Mouse (Mus musculus): ENCODE measurements around the gene G0s2. TPM values are rescaled to one million over a fixed set of nuclear protein-coding genes. Genes with fewer than 3 reads are reported as not detected.
A peak's percentile ranks its signal among the peaks of the same experiment; 100 is the strongest.

Gene G0s2
- total and polyA plus RNA-seq, 2 experiments from 2014 or later: 93.3 to 122 TPM

DNA sequence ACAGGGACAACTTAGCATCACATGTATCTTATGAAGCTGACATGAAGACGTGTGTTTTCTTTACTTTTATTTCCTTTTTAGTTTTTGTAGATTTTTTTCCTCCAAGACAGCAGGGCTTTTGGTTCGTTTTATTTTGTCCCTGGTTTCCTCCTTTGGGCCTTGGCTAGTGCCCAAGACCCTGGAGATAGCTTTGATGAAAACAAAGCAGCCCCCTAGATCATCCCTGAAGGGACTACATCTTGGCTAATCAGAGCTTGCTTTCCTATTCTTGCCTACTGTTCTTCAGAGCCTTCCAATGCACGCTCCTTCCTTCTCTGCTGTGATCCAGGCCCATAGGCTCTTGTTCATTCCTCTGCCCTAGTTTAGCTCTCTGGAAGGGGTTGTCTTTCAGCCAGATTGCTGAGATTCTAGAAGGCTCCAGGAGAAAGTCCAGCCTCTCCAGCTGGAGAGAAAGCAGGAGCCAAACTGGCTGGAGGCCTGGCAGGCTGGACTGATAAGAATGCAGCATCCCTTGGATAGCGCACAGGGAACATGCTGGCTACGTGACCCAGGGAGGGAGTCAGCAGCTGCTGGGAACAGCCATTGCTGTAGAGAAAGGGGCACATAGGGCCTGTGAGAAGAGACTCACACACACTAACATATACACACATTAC is 42.8 kb upstream of the G0s2 start:
- 17% methylated on average over 5 of the region's 5 CpGs for WGBS
- H3K4me3 ChIP-seq (ENCODE audit: low read depth, low read length): no peak overlapping the region
- no peak overlapping the region for H3K4me2 ChIP-seq (ENCODE audit: low read depth, low read length)
- no peaks in the 10 kb centered on the region for H3K36me3 ChIP-seq (replicated peaks; ENCODE audit: control insufficient read depth, insufficient read depth, low read length)
- peak overlapping the region; percentile 91 for H3K27ac ChIP-seq (ENCODE audit: low read depth)
- no peaks in the 10 kb centered on the region for H3K27me3 ChIP-seq (ENCODE audit: control insufficient read depth, insufficient read depth, low read length)
- DNase-seq (ENCODE audit: low spot score) (peak; percentile 92), ATAC-seq (ENCODE audit: insufficient read depth, low read depth) (peak; percentile 81)
- peaks cover 45% of the 10 kb centered on the region for H3K4me1 ChIP-seq (ENCODE audit: control insufficient read depth, insufficient read depth)
- no peak overlapping the region for H3K9ac ChIP-seq (replicated peaks; ENCODE audit: low read depth, low read length)
- TF ChIP-seq CTCF (IDR thresholded peaks at IDR 0.05; ENCODE audit: low read depth) (no peak), EP300 (IDR thresholded peaks at IDR 0.05; ENCODE audit: low read depth) (peak; percentile 87; the same call in 1 of the 2 replicates)
- no peaks in the 10 kb centered on the region for H3K9me3 ChIP-seq (replicated peaks; ENCODE audit: control insufficient read depth, low read length)

DNA sequence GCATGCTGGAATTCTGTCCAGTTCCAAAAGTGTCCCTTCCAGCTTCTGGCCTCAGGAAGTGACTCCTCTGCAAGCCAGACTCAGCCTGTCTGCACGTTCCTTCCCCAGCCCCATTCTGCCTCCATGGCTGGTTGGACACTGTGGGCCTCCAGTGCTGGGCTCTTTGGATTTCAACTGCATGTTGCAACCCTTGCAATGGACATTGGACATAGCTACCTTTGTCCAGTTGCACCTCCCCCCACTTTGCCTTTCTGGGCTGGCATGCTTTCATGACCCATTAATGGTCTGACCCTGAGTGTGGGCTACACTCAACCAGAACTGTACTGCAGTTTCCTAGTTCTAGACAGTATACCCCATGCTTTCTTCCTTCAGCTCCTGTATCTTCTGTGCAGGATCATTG is 38.6 kb upstream of the G0s2 start:
- Histone ChIP-seq H3K4me1 (ENCODE audit: control insufficient read depth, insufficient read depth) (peaks cover 43% of the 10 kb centered on the region), H3K4me2 (ENCODE audit: low read depth, low read length) (no peak overlapping the region), H3K36me3 (replicated peaks; ENCODE audit: control insufficient read depth, insufficient read depth, low read length) (no peaks in the 10 kb centered on the region), H3K4me3 (ENCODE audit: low read depth, low read length) (no peak overlapping the region), H3K27me3 (ENCODE audit: control insufficient read depth, insufficient read depth, low read length) (no peaks in the 10 kb centered on the region), H3K27ac (ENCODE audit: low read depth) (no peak overlapping the region), H3K9ac (replicated peaks; ENCODE audit: low read depth, low read length) (no peak overlapping the region), H3K9me3 (replicated peaks; ENCODE audit: control insufficient read depth, low read length) (no peaks in the 10 kb centered on the region)
- TF ChIP-seq EP300 (IDR thresholded peaks at IDR 0.05; ENCODE audit: low read depth) (no peak), CTCF (IDR thresholded peaks at IDR 0.05; ENCODE audit: low read depth) (no peak)
- WGBS: 33% methylated on average over 1 of the region's 1 CpGs
- ATAC-seq (ENCODE audit: insufficient read depth, low read depth) (no peak), DNase-seq (ENCODE audit: low spot score) (no peak)

DNA sequence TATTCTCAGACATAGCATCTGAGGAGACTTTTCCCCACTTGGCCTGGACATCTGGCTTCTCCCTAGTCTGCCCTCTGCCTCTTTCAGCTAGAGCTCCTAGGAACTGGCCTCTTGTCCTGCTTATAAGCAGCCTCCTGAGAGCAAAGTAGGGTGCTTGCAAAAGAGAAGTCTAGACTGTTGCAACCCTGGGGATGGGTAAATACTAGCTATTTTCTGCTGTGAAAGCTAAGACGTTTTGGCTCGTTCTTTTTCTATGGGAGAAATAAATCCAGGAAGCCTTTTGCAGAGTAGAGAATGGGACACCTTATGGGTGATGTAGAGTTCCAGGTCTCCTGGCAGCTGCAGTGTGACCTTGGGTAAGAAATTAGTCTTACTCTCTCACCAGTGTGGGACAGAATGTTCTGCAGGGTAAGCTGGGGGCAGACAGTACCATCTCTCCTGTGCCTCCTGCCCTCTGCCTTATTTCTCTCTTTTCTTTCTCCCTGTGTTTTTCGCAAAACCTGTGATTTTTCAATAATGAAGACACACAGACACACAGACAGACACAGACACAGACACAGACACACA is 37.6 kb upstream of the G0s2 start:
- Histone ChIP-seq H3K4me2 (ENCODE audit: low read depth, low read length) (no peak overlapping the region), H3K9ac (replicated peaks; ENCODE audit: low read depth, low read length) (no peak overlapping the region), H3K4me1 (ENCODE audit: control insufficient read depth, insufficient read depth) (peaks cover 40% of the 10 kb centered on the region), H3K4me3 (ENCODE audit: low read depth, low read length) (no peak overlapping the region), H3K36me3 (replicated peaks; ENCODE audit: control insufficient read depth, insufficient read depth, low read length) (no peaks in the 10 kb centered on the region), H3K9me3 (replicated peaks; ENCODE audit: control insufficient read depth, low read length) (no peaks in the 10 kb centered on the region), H3K27ac (ENCODE audit: low read depth) (no peak overlapping the region), H3K27me3 (ENCODE audit: control insufficient read depth, insufficient read depth, low read length) (no peaks in the 10 kb centered on the region)
- TF ChIP-seq CTCF (IDR thresholded peaks at IDR 0.05; ENCODE audit: low read depth): no peak
- no peak for TF ChIP-seq EP300 (IDR thresholded peaks at IDR 0.05; ENCODE audit: low read depth)
- no peak for DNase-seq (ENCODE audit: low spot score)
- no peak for ATAC-seq (ENCODE audit: insufficient read depth, low read depth)
- 86% methylated on average over 3 of the region's 3 CpGs for WGBS

DNA sequence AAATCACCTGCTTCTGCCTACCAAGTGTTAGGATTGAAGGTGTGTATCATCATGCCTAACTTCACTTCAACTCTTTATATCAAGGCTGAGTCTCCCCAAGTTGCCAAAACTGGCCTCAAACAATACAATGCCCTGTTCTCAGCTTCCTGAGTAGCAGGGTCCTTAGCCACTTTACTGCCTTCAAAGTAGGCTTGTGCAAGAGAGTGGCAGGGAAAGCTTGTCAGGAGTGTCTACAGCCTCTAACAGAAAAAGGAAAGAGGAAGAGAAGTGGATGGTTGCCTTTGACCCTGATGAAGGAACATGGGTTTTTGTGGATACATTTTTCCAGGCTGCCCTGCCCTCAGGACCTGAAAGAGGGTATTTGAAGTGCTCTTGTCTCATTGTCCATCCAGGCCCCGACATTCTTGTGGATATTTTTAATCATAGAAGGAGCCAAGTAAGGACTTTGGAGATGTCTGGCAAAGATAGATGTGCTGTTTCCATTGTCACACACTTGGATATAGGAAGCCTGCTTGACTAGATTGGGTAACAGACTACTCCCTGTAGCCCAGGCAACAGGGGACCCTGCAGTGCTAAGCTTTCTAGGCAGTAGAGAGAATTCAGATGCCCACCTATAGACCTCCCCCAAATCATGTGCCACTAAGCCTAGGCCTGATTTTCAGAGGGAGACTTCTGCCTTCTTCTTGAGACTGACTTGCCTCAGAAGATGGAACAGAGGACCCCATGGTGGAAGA is 36.9 kb upstream of the G0s2 start:
- H3K4me3 ChIP-seq (ENCODE audit: low read depth, low read length): no peak overlapping the region
- H3K9ac ChIP-seq (replicated peaks; ENCODE audit: low read depth, low read length): no peak overlapping the region
- no peak for DNase-seq (ENCODE audit: low spot score)
- H3K27me3 ChIP-seq (ENCODE audit: control insufficient read depth, insufficient read depth, low read length): no peaks in the 10 kb centered on the region
- H3K36me3 ChIP-seq (replicated peaks; ENCODE audit: control insufficient read depth, insufficient read depth, low read length): no peaks in the 10 kb centered on the region
- 15% methylated on average over 1 of the region's 1 CpGs for WGBS
- no peak overlapping the region for H3K4me2 ChIP-seq (ENCODE audit: low read depth, low read length)
- H3K9me3 ChIP-seq (replicated peaks; ENCODE audit: control insufficient read depth, low read length): no peaks in the 10 kb centered on the region
- ATAC-seq (ENCODE audit: insufficient read depth, low read depth): no peak
- TF ChIP-seq CTCF (IDR thresholded peaks at IDR 0.05; ENCODE audit: low read depth): no peak
- TF ChIP-seq EP300 (IDR thresholded peaks at IDR 0.05; ENCODE audit: low read depth): no peak
- peaks cover 34% of the 10 kb centered on the region for H3K4me1 ChIP-seq (ENCODE audit: control insufficient read depth, insufficient read depth)
- no peak overlapping the region for H3K27ac ChIP-seq (ENCODE audit: low read depth)

DNA sequence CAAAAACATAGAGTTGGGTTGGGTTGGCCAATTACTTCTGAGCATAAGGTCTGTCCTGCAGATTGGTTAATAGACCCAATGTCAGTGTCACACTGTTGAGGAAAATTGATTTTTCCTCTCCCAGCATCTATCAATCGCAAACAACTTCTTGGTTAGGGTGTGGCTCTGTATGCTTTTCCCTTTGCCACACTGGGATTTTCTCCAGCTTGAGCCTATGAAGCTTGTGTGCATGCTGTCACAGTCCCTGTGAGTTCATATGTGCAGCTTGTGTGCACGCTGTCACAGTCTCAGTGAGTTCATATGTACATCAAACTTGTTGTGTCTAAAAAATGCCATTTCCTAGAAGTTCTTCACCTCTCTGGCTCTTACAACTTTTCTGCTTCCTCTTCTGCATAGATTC is 33.8 kb upstream of the G0s2 start:
- Histone ChIP-seq H3K9ac (replicated peaks; ENCODE audit: low read depth, low read length) (no peak overlapping the region), H3K9me3 (replicated peaks; ENCODE audit: control insufficient read depth, low read length) (no peaks in the 10 kb centered on the region), H3K27me3 (ENCODE audit: control insufficient read depth, insufficient read depth, low read length) (no peaks in the 10 kb centered on the region), H3K36me3 (replicated peaks; ENCODE audit: control insufficient read depth, insufficient read depth, low read length) (no peaks in the 10 kb centered on the region), H3K4me1 (ENCODE audit: control insufficient read depth, insufficient read depth) (peaks cover 18% of the 10 kb centered on the region), H3K4me2 (ENCODE audit: low read depth, low read length) (no peak overlapping the region), H3K4me3 (ENCODE audit: low read depth, low read length) (no peak overlapping the region), H3K27ac (ENCODE audit: low read depth) (no peak overlapping the region)
- no peak for ATAC-seq (ENCODE audit: insufficient read depth, low read depth)
- TF ChIP-seq EP300 (IDR thresholded peaks at IDR 0.05; ENCODE audit: low read depth): no peak
- no peak for TF ChIP-seq CTCF (IDR thresholded peaks at IDR 0.05; ENCODE audit: low read depth)
- 83% methylated on average over 2 of the region's 2 CpGs for WGBS
- no peak for DNase-seq (ENCODE audit: low spot score)

Measured in heart, postnatal 0 days (tissue).